Mouse (Mus musculus): Measurements from ENCODE around the gene C130074G19Rik. TPM values are rescaled to one million over a fixed set of nuclear protein-coding genes. Genes with fewer than 3 reads are reported as not detected.

Gene C130074G19Rik
- polyA plus RNA-seq, 1 experiment from 2014 or later: 0.96 TPM

GRCm38 (mm10) chr1:184886160-184886559, 3.1 kb upstream of the C130074G19Rik start:
- DNase-seq (ENCODE audit: low spot score): no peak
- H3K9me3 ChIP-seq (ENCODE audit: control insufficient read depth, low read length): no peaks in the 10 kb centered on the region
- no peak overlapping the region for H3K9ac ChIP-seq (ENCODE audit: low read depth, low read length)
- no peaks in the 10 kb centered on the region for H3K36me3 ChIP-seq (ENCODE audit: control insufficient read depth, insufficient read depth, low read length)
- WGBS: 61% methylated on average over 1 of the region's 1 CpGs
- no peak for ATAC-seq (ENCODE audit: low FRiP score)
- no peak overlapping the region for H3K4me2 ChIP-seq (replicated peaks; ENCODE audit: low read depth, low read length)
- no peak overlapping the region for H3K27ac ChIP-seq (ENCODE audit: low read depth, low read length)
- H3K4me1 ChIP-seq (replicated peaks; ENCODE audit: control insufficient read depth, insufficient read depth, low read length): peaks cover 7% of the 10 kb centered on the region
- peaks cover 26% of the 10 kb centered on the region for H3K27me3 ChIP-seq (ENCODE audit: control insufficient read depth, insufficient read depth, low read length)
- no peak overlapping the region for H3K4me3 ChIP-seq (ENCODE audit: low read depth, low read length)

- Histone ChIP-seq H3K9ac (ENCODE audit: low read depth, low read length) (no peak overlapping the region), H3K4me2 (replicated peaks; ENCODE audit: low read depth, low read length) (no peak overlapping the region), H3K36me3 (ENCODE audit: control insufficient read depth, insufficient read depth, low read length) (no peaks in the 10 kb centered on the region), H3K4me3 (ENCODE audit: low read depth, low read length) (no peak overlapping the region), H3K27ac (ENCODE audit: low read depth, low read length) (no peak overlapping the region), H3K27me3 (ENCODE audit: control insufficient read depth, insufficient read depth, low read length) (peaks cover 28% of the 10 kb centered on the region), H3K9me3 (ENCODE audit: control insufficient read depth, low read length) (no peaks in the 10 kb centered on the region), H3K4me1 (replicated peaks; ENCODE audit: control insufficient read depth, insufficient read depth, low read length) (peaks cover 7% of the 10 kb centered on the region)
- DNase-seq (ENCODE audit: low spot score) (no peak), ATAC-seq (ENCODE audit: low FRiP score) (no peak)
- WGBS: 67% methylated on average over 7 of the region's 7 CpGs
Observed at GRCm38 (mm10) chr1:184881861-184882260, 1.2 kb downstream of the C130074G19Rik start.

GRCm38 (mm10) chr1:184881211-184881610, 1.8 kb downstream of the C130074G19Rik start:
- DNase-seq (ENCODE audit: low spot score) (no peak), ATAC-seq (ENCODE audit: low FRiP score) (no peak)
- Histone ChIP-seq H3K36me3 (ENCODE audit: control insufficient read depth, insufficient read depth, low read length) (no peaks in the 10 kb centered on the region), H3K9me3 (ENCODE audit: control insufficient read depth, low read length) (no peaks in the 10 kb centered on the region), H3K4me2 (replicated peaks; ENCODE audit: low read depth, low read length) (no peak overlapping the region), H3K4me1 (replicated peaks; ENCODE audit: control insufficient read depth, insufficient read depth, low read length) (peaks cover 7% of the 10 kb centered on the region), H3K27me3 (ENCODE audit: control insufficient read depth, insufficient read depth, low read length) (peaks cover 28% of the 10 kb centered on the region), H3K9ac (ENCODE audit: low read depth, low read length) (no peak overlapping the region), H3K27ac (ENCODE audit: low read depth, low read length) (no peak overlapping the region), H3K4me3 (ENCODE audit: low read depth, low read length) (no peak overlapping the region)
- 87% methylated on average over 5 of the region's 5 CpGs for WGBS

GRCm38 (mm10) chr1:184878860-184879259, 4.2 kb downstream of the C130074G19Rik start:
- H3K27ac ChIP-seq (ENCODE audit: low read depth, low read length): no peak overlapping the region
- H3K4me2 ChIP-seq (replicated peaks; ENCODE audit: low read depth, low read length): no peak overlapping the region
- no peak overlapping the region for H3K9ac ChIP-seq (ENCODE audit: low read depth, low read length)
- peaks cover 7% of the 10 kb centered on the region for H3K4me1 ChIP-seq (replicated peaks; ENCODE audit: control insufficient read depth, insufficient read depth, low read length)
- no peaks in the 10 kb centered on the region for H3K9me3 ChIP-seq (ENCODE audit: control insufficient read depth, low read length)
- DNase-seq (ENCODE audit: low spot score) (no peak), ATAC-seq (ENCODE audit: low FRiP score) (no peak)
- WGBS: 75% methylated on average over 6 of the region's 6 CpGs
- H3K36me3 ChIP-seq (ENCODE audit: control insufficient read depth, insufficient read depth, low read length): no peaks in the 10 kb centered on the region
- peaks cover 26% of the 10 kb centered on the region for H3K27me3 ChIP-seq (ENCODE audit: control insufficient read depth, insufficient read depth, low read length)
- H3K4me3 ChIP-seq (ENCODE audit: low read depth, low read length): no peak overlapping the region

GRCm38 (mm10) chr1:184877306-184877705, 5.7 kb downstream of the C130074G19Rik start:
- H3K4me1 ChIP-seq (replicated peaks; ENCODE audit: control insufficient read depth, insufficient read depth, low read length): no peaks in the 10 kb centered on the region; the same call in 1 of the 2 replicates
- H3K4me3 ChIP-seq (ENCODE audit: low read depth, low read length): no peak overlapping the region
- H3K9ac ChIP-seq (ENCODE audit: low read depth, low read length): no peak overlapping the region
- 76% methylated on average over 2 of the region's 2 CpGs for WGBS
- no peak overlapping the region for H3K27ac ChIP-seq (ENCODE audit: low read depth, low read length)
- H3K27me3 ChIP-seq (ENCODE audit: control insufficient read depth, insufficient read depth, low read length): peaks cover 12% of the 10 kb centered on the region
- H3K4me2 ChIP-seq (replicated peaks; ENCODE audit: low read depth, low read length): no peak overlapping the region
- H3K9me3 ChIP-seq (ENCODE audit: control insufficient read depth, low read length): no peaks in the 10 kb centered on the region
- ATAC-seq (ENCODE audit: low FRiP score) (no peak), DNase-seq (ENCODE audit: low spot score) (no peak)
- H3K36me3 ChIP-seq (ENCODE audit: control insufficient read depth, insufficient read depth, low read length): no peaks in the 10 kb centered on the region

GRCm38 (mm10) chr1:184873910-184874309, 9.1 kb downstream of the C130074G19Rik start:
- no peak overlapping the region for H3K4me3 ChIP-seq (ENCODE audit: low read depth, low read length)
- H3K9me3 ChIP-seq (ENCODE audit: control insufficient read depth, low read length): no peaks in the 10 kb centered on the region
- ATAC-seq (ENCODE audit: low FRiP score): no peak
- no peak overlapping the region for H3K9ac ChIP-seq (ENCODE audit: low read depth, low read length)
- H3K4me2 ChIP-seq (replicated peaks; ENCODE audit: low read depth, low read length): no peak overlapping the region
- 81% methylated on average over 11 of the region's 11 CpGs for WGBS
- no peaks in the 10 kb centered on the region for H3K27me3 ChIP-seq (ENCODE audit: control insufficient read depth, insufficient read depth, low read length)
- no peaks in the 10 kb centered on the region for H3K36me3 ChIP-seq (ENCODE audit: control insufficient read depth, insufficient read depth, low read length)
- no peak overlapping the region for H3K27ac ChIP-seq (ENCODE audit: low read depth, low read length)
- H3K4me1 ChIP-seq (replicated peaks; ENCODE audit: control insufficient read depth, insufficient read depth, low read length): no peaks in the 10 kb centered on the region
- no peak for DNase-seq (ENCODE audit: low spot score)

- DNase-seq (ENCODE audit: low spot score): no peak
- Histone ChIP-seq H3K36me3 (ENCODE audit: control insufficient read depth, insufficient read depth, low read length) (no peaks in the 10 kb centered on the region), H3K27ac (ENCODE audit: low read depth, low read length) (no peak overlapping the region), H3K9me3 (ENCODE audit: control insufficient read depth, low read length) (no peaks in the 10 kb centered on the region), H3K4me1 (replicated peaks; ENCODE audit: control insufficient read depth, insufficient read depth, low read length) (no peaks in the 10 kb centered on the region), H3K27me3 (ENCODE audit: control insufficient read depth, insufficient read depth, low read length) (no peaks in the 10 kb centered on the region), H3K9ac (ENCODE audit: low read depth, low read length) (no peak overlapping the region), H3K4me2 (replicated peaks; ENCODE audit: low read depth, low read length) (no peak overlapping the region), H3K4me3 (ENCODE audit: low read depth, low read length) (no peak overlapping the region)
- 76% methylated on average over 7 of the region's 7 CpGs for WGBS
- ATAC-seq (ENCODE audit: low FRiP score): no peak
Observed at GRCm38 (mm10) chr1:184872069-184872819, 10.8 kb downstream of the C130074G19Rik start.

- Histone ChIP-seq H3K9ac (ENCODE audit: low read depth, low read length) (no peak overlapping the region), H3K9me3 (ENCODE audit: control insufficient read depth, low read length) (no peaks in the 10 kb centered on the region), H3K27ac (ENCODE audit: low read depth, low read length) (no peak overlapping the region), H3K27me3 (ENCODE audit: control insufficient read depth, insufficient read depth, low read length) (no peaks in the 10 kb centered on the region), H3K4me1 (replicated peaks; ENCODE audit: control insufficient read depth, insufficient read depth, low read length) (no peaks in the 10 kb centered on the region), H3K4me3 (ENCODE audit: low read depth, low read length) (no peak overlapping the region), H3K4me2 (replicated peaks; ENCODE audit: low read depth, low read length) (no peak overlapping the region), H3K36me3 (ENCODE audit: control insufficient read depth, insufficient read depth, low read length) (no peaks in the 10 kb centered on the region)
- DNase-seq (ENCODE audit: low spot score) (no peak), ATAC-seq (ENCODE audit: low FRiP score) (no peak)
- 67% methylated on average over 1 of the region's 1 CpGs for WGBS
Observed at GRCm38 (mm10) chr1:184871506-184871905, 11.5 kb downstream of the C130074G19Rik start.

GRCm38 (mm10) chr1:184870646-184871385, 12.2 kb downstream of the C130074G19Rik start:
- DNase-seq (ENCODE audit: low spot score) (no peak), ATAC-seq (ENCODE audit: low FRiP score) (no peak)
- Histone ChIP-seq H3K27ac (ENCODE audit: low read depth, low read length) (no peak overlapping the region), H3K9me3 (ENCODE audit: control insufficient read depth, low read length) (no peaks in the 10 kb centered on the region), H3K4me3 (ENCODE audit: low read depth, low read length) (no peak overlapping the region), H3K27me3 (ENCODE audit: control insufficient read depth, insufficient read depth, low read length) (no peaks in the 10 kb centered on the region), H3K4me2 (replicated peaks; ENCODE audit: low read depth, low read length) (no peak overlapping the region), H3K4me1 (replicated peaks; ENCODE audit: control insufficient read depth, insufficient read depth, low read length) (no peaks in the 10 kb centered on the region), H3K36me3 (ENCODE audit: control insufficient read depth, insufficient read depth, low read length) (no peaks in the 10 kb centered on the region), H3K9ac (ENCODE audit: low read depth, low read length) (no peak overlapping the region)
- WGBS: 85% methylated on average over 11 of the region's 11 CpGs
